Mouse (Mus musculus): ENCODE data around the gene Klhl12.
"Not testable (repeated sequence)": the region's sequence is repeated elsewhere in the genome, so short reads cannot be mapped to it uniquely, and the experiment has no call there.

DNA sequence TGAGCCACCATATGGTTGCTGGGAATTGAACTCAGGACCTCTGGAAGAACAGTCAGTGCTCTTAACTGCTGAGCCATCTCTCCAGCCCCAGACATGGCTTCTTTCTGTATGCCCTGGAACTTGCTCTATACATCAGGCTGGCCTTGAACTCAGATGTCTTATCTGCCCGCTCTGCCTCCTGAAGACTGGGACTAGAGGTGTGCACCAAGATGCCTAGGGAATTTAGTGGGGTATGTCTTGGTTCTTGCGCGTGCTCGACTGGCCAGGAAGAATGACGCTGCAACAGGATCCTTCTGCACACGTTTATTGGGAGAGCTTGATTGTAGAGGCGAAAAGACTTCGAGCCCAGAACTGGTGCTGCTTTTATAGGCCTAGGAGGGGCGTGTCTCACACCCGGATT, 13.6 kb upstream of the Klhl12 start:
- TF ChIP-seq POLR2A (IDR thresholded peaks at IDR 0.05; ENCODE audit: borderline replicate concordance, low read depth, low read length); CTCF (IDR thresholded peaks at IDR 0.05; ENCODE audit: low read depth, low read length): not testable (repeated sequence)
